Comparison of ENCODE assay signal across 9 mouse cellular contexts in the genomic region with DNA sequence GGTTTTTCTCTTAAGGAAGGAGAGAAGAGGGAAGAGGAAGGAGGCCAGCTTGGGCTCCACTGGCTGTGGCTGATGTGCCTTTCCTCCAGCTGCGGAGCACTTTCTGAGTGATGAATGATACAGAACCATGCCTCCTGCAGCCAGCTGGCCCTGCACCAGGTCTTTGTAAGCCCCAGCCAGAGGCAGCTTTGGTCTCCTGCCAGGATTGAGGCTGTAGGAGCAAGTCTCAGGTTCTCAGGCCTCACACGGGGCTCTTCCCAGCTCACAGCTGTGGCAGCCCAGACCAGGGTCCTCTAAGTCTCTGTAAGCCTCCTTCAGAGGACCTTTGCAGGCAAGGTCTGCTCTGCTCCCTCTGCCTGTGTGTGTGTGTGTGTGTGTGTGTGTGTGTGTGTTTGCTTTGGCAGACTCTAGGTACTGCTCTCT.
DNase-seq lines count a peak whose midpoint lies in the region; TF ChIP-seq lines count a peak whose summit lies in the region.
"Had no signal": no experiment of that assay in that cellular context is flagged by ENCODE, and none has a peak within 500 bp of the region (broad histone marks: within the 10 kb centered on the region; RNA-seq: fewer than 3 reads in every experiment).

No protein-coding gene starts in this region.

- H3K4me1 ChIP-seq in lung, adult 2 months (ENCODE audit: control insufficient read depth, insufficient read depth, low read length): peaks cover 11% of the 10 kb centered on the region

- intact Hi-C loops in heart, postnatal 25 days (cut with DNase I): loop anchor here (5.0 kb wide), 1 partner anchor 93 kb away; the partner anchor contains the start of gene Phlda1

- TF ChIP-seq CTCF in layer of hippocampus, adult 2 months (conservative IDR thresholded peaks at IDR 0.05): no peak
- no peak for TF ChIP-seq CTCF in lung, adult 2 months (IDR thresholded peaks at IDR 0.05; ENCODE audit: insufficient read depth, low read length)

- WGBS in lung, adult 2 months: 3% methylated on average over 2 of the region's 2 CpGs

- no peak for TF ChIP-seq POLR2A in lung, adult 2 months (IDR thresholded peaks at IDR 0.05; ENCODE audit: borderline replicate concordance, extremely low read depth, low read depth, low read length)

- no peak overlapping the region for H3K4me3 ChIP-seq in layer of hippocampus, adult 2 months
- no peak overlapping the region for H3K4me3 ChIP-seq in lung, adult 2 months (replicated peaks; ENCODE audit: extremely low read depth, low read depth, low read length)
- H3K4me3 ChIP-seq: midbrain, embryonic 12.5 days had no signal

- DNase-seq in retina, adult 2 months (ENCODE audit: low read depth, low spot score): peak; percentile 11
- DNase-seq in retina, embryonic 14.5 days (ENCODE audit: low spot score): no peak
- DNase-seq in frontal cortex, adult 2 months (ENCODE audit: extremely low spot score in 1 of 2, low spot score in 1 of 2): peak; percentile 17 to 68
- DNase-seq in heart, postnatal 25 days (ENCODE audit: low spot score): peak; percentile 79
- DNase-seq in layer of hippocampus, adult 2 months (ENCODE audit: low spot score in 2 of 2): peak; percentile 42 to 43
- peak; percentile 66 for DNase-seq in lung, adult 2 months
- peak; percentile 93 for DNase-seq in ovary, postnatal 14 days (ENCODE audit: low spot score)
- peak; percentile 57 to 84 for DNase-seq in urinary bladder, postnatal 36 days (ENCODE audit: low spot score in 2 of 2)

- 0 out of 2 replicates have a peak overlapping the region, but pooled peaks have one; percentile 23 for H3K27ac ChIP-seq in layer of hippocampus, adult 2 months
- H3K27ac ChIP-seq: midbrain, embryonic 12.5 days had no signal
